In genomic region chr11:68704258-68704657, GRCm38 (mm10) we compare ENCODE assay signal across 27 mouse cellular contexts.
"Had no signal": no experiment of that assay in that cellular context is flagged by ENCODE, and none has a peak within 500 bp of the region (broad histone marks: within the 10 kb centered on the region; RNA-seq: fewer than 3 reads in every experiment).

No protein-coding gene starts in this region.

- H3K9ac ChIP-seq: embryonic facial prominence, embryonic 12.5 days; embryonic facial prominence, embryonic 13.5 days; embryonic facial prominence, embryonic 15.5 days; forebrain, embryonic 12.5 days; forebrain, embryonic 13.5 days; forebrain, embryonic 15.5 days; forebrain, postnatal 0 days had no signal

- DNase-seq: cerebellum, adult 9-11 months; cerebellum, postnatal 10 days; cerebellum, postnatal 14 days; cerebellum, postnatal 25 days; cerebellum, postnatal 36 days; embryo, embryonic 11 days; forebrain, postnatal 0 days; gastrocnemius, adult 2 months; gastrocnemius, postnatal 10 days; gastrocnemius, postnatal 14 days; gastrocnemius, postnatal 25 days; gastrocnemius, postnatal 36 days; heart, adult 18-20 months; heart, adult 2 months had no signal

- H3K27ac ChIP-seq: embryonic facial prominence, embryonic 10.5 days; embryonic facial prominence, embryonic 12.5 days; embryonic facial prominence, embryonic 13.5 days; embryonic facial prominence, embryonic 15.5 days; forebrain, embryonic 10.5 days; forebrain, embryonic 12.5 days; forebrain, embryonic 13.5 days; forebrain, embryonic 15.5 days; gastrocnemius, adult 2 months; heart, adult 2 months; heart, embryonic 10.5 days had no signal

- H3K4me1 ChIP-seq: embryonic facial prominence, embryonic 15.5 days; forebrain, embryonic 12.5 days had no signal

- H3K9me3 ChIP-seq: forebrain, embryonic 15.5 days; heart, embryonic 10.5 days had no signal

- ATAC-seq: forebrain, embryonic 13.5 days; forebrain, embryonic 14.5 days; forebrain, embryonic 15.5 days; forebrain, embryonic 16.5 days; forebrain, postnatal 0 days had no signal

- H3K4me3 ChIP-seq: embryonic facial prominence, embryonic 10.5 days; embryonic facial prominence, embryonic 12.5 days; embryonic facial prominence, embryonic 13.5 days; embryonic facial prominence, embryonic 15.5 days; erythroblast, embryonic 14.5 days; forebrain, embryonic 10.5 days; forebrain, embryonic 12.5 days; forebrain, embryonic 13.5 days; forebrain, embryonic 15.5 days; gastrocnemius, adult 2 months; heart, adult 2 months; heart, embryonic 10.5 days had no signal

- H3K4me2 ChIP-seq: embryonic facial prominence, embryonic 12.5 days; embryonic facial prominence, embryonic 13.5 days; embryonic facial prominence, embryonic 15.5 days; forebrain, embryonic 12.5 days; forebrain, embryonic 13.5 days; forebrain, embryonic 15.5 days; heart, embryonic 11.5 days had no signal

- H3K27me3 ChIP-seq: embryonic facial prominence, embryonic 12.5 days; embryonic facial prominence, embryonic 13.5 days; embryonic facial prominence, embryonic 15.5 days; forebrain, embryonic 12.5 days; forebrain, embryonic 13.5 days; forebrain, embryonic 15.5 days had no signal
